Mouse (Mus musculus) hindbrain, postnatal 0 days (tissue): Measurements from ENCODE around the gene Itga9. TPM values are rescaled to one million over a fixed set of nuclear protein-coding genes. Genes with fewer than 3 reads are reported as not detected.

Experiments
- ATAC-seq: fragments of 200-750 bp; cut with Nextera tagmentation; 2 replicates; pipeline ENCODE4 v1.8.0; 2017; ENCODE audit warnings: mild to moderate bottlenecking, moderate TSS enrichment, moderate library complexity
- DNase-seq: peaks from one replicate; pipeline ENCODE4 v3.0.0-alpha.2; 2015; ENCODE audit warnings: low spot score
- H3K27ac ChIP-seq: fragments of 300-500 bp; sonication (generic); 2 replicates; pipeline ENCODE4 v1.5.1; 2014; ENCODE audit warnings: mild to moderate bottlenecking
- H3K27me3 ChIP-seq: fragments of 300-500 bp; sonication (generic); 2 replicates; pipeline ENCODE4 v1.6.1; 2014; ENCODE audit warnings: low read length, mixed read lengths; ENCODE audit not compliant: insufficient read depth
- H3K36me3 ChIP-seq: fragments of 300-500 bp; sonication (generic); 2 replicates; pipeline ENCODE4 v1.6.1; 2014; ENCODE audit warnings: low read length, mixed read lengths; ENCODE audit not compliant: insufficient read depth
- H3K4me1 ChIP-seq: fragments of 300-500 bp; sonication (generic); 2 replicates; pipeline ENCODE4 v1.6.1; 2014; ENCODE audit warnings: antibody characterized with exemption, low read length, mixed read lengths; ENCODE audit not compliant: insufficient read depth
- H3K4me2 ChIP-seq: fragments of 300-500 bp; sonication (generic); 2 replicates; pipeline ENCODE4 v1.6.1; 2014; ENCODE audit warnings: low read depth, mild to moderate bottlenecking, low read length, moderate library complexity, mixed read lengths
- H3K4me3 ChIP-seq: fragments of 300-500 bp; sonication (generic); 2 replicates; pipeline ENCODE4 v1.5.1; 2014; ENCODE audit warnings: low read length
- H3K9ac ChIP-seq: fragments of 300-500 bp; sonication (generic); replicated peaks from 2 replicates; pipeline ENCODE4 v1.6.1; 2014; ENCODE audit warnings: mild to moderate bottlenecking, low read length, moderate library complexity, mixed read lengths
- H3K9me3 ChIP-seq: fragments of 300-500 bp; sonication (generic); 2 replicates; pipeline ENCODE4 v1.6.1; 2016; ENCODE audit warnings: low read length, mixed read lengths
- CTCF ChIP-seq: IDR thresholded peaks from 2 replicates; pipeline ENCODE4 v1.5.1; 2016; ENCODE audit warnings: antibody characterized with exemption, control low read depth, low read depth
- WGBS: fragments of 180-500 bp; shearing (Covaris S2); extraction: QIAGEN DNeasy Blood & Tissue Kit; methylation state at CpG from one replicate; pipeline ENCODE4 v1.1.7; 2014; 5-methylcytosine and 5-hydroxymethylcytosine counted together
- polyA plus RNA-seq: library from polyadenylated mRNA; unstranded; fragments of >200 nt; fragmentation: Nextera tagmentation; extraction: Ambion mirVana; gene quantifications from 2 replicates; pipeline ENCODE4 v1.2.1, GENCODE M21; 2015
- total RNA-seq: library from RNA; depleted of rRNA; stranded (reverse); fragments of >200 nt; gene quantifications from 2 replicates; pipeline ENCODE4 v1.2.3, GENCODE M21; 2014

The Itga9 gene
- total and polyA plus RNA-seq, 2 experiments from 2014 or later, result 1.5 to 4.4 TPM

DNA sequence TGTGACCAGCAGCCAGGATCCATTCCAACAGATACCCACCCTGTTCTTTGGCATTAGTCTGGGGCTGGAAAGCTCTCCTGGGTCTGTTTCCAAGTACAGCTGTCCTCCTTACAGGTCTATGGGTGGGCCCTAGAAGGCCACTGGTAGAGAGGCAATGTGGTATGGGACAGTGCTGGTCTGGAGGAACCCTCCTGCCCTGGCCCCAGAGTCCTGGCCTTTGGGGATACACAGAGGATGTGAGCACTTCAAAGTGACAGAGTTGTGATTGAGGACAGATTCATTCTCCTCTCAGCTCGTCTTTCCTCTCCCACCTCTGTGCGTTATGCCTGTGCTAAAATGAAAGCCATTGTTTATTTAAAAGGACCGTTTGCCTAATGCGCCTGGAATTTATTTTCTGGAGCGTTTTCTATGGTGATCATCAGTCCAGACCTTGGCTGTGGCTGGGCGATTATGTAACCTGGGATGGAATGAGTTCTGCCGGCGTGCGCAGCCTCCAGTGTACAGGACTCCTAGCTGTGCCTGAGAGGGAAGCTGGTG is 131.2 kb downstream of the Itga9 start:
- Histone ChIP-seq H3K27ac (no peak overlapping the region), H3K36me3 (no peaks in the 10 kb centered on the region), H3K4me1 (no peaks in the 10 kb centered on the region), H3K27me3 (no peaks in the 10 kb centered on the region), H3K9ac (no peak overlapping the region), H3K9me3 (no peaks in the 10 kb centered on the region), H3K4me3 (no peak overlapping the region), H3K4me2 (no peak overlapping the region)
- TF ChIP-seq CTCF, result no peak
- ATAC-seq, result no peak
- DNase-seq, result no peak
- 63% methylated on average over 9 of the region's 9 CpGs for WGBS

DNA sequence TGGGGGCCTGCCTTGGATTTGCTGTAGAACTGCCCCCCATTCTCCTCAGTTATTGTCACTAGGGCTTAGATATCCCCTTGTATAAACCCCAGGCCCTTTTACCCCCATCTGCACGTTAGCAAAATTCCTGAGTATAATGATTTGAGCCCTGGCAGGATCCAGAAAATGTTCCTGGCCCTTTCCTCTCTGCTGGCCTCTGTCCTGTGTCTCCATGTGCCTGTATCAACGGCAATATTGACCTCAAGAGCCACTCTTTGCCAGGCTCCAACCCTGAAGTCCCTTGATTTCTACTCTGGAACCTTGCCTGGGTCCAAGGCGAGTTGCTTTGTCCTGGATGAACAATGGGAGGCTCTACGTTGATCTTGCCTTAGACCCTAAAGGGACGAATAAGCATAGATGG is 131.8 kb downstream of the Itga9 start:
- 83% methylated on average over 5 of the region's 5 CpGs for WGBS
- H3K4me2 ChIP-seq, result no peak overlapping the region

DNA sequence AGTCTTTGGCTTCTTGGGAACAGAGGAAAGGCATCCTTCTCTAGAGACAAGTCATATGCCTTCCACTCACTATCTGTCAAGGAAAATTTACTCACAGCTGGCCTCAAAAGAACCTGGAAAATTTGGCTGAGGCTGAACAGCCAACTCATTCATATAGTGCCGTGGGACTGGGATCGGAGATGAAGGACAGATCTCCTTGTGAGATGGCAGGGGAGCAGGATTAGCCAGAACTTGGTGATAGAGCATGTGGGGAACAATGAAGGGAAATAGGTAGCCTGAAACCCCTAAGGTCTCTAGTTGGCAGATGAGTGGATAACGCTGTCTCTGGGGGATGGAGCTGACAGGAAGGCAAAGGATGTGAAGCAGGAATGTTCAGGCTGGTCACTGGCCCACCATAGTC is 132.6 kb downstream of the Itga9 start:
- WGBS, result 92% methylated on average over 3 of the region's 3 CpGs
- ATAC-seq, result no peak
- no peak overlapping the region for H3K4me3 ChIP-seq
- no peak overlapping the region for H3K27ac ChIP-seq
- no peaks in the 10 kb centered on the region for H3K36me3 ChIP-seq
- no peaks in the 10 kb centered on the region for H3K4me1 ChIP-seq
- no peak overlapping the region for H3K4me2 ChIP-seq
- DNase-seq, result no peak
- H3K9me3 ChIP-seq, result no peaks in the 10 kb centered on the region
- no peak overlapping the region for H3K9ac ChIP-seq
- H3K27me3 ChIP-seq, result no peaks in the 10 kb centered on the region
- TF ChIP-seq CTCF, result no peak

More for the DNA sequence above, 131.8 kb downstream of the Itga9 start:
- TF ChIP-seq CTCF, result no peak
- Histone ChIP-seq H3K27ac (no peak overlapping the region), H3K4me1 (no peaks in the 10 kb centered on the region), H3K27me3 (no peaks in the 10 kb centered on the region), H3K4me3 (no peak overlapping the region), H3K9ac (no peak overlapping the region), H3K9me3 (no peaks in the 10 kb centered on the region), H3K36me3 (no peaks in the 10 kb centered on the region)
- DNase-seq, result no peak
- ATAC-seq, result no peak

DNA sequence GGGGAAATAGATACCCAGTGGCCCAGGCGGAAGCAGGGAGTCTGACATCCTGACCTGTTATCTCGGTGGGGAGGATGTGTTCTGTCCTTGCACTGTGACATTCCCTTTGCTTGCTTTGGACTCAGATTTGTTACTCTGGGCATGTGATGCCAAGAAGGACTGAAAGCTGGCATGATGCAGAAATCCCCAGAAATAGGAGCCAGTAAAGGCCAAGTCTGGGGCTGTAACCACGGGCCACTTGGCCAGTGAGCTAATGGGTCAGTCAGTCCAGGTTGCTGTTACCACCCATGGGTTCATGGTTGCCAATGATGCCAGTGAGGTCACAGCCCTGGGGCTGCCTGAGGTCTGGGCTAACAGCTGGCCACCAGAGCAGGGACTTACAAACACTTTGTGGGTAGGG is 133.2 kb downstream of the Itga9 start:
- H3K27me3 ChIP-seq, result no peaks in the 10 kb centered on the region
- no peak overlapping the region for H3K4me3 ChIP-seq
- H3K36me3 ChIP-seq, result no peaks in the 10 kb centered on the region
- no peaks in the 10 kb centered on the region for H3K4me1 ChIP-seq
- H3K9ac ChIP-seq, result no peak overlapping the region
- no peak overlapping the region for H3K4me2 ChIP-seq
- no peak for DNase-seq
- no peak for ATAC-seq
- no peaks in the 10 kb centered on the region for H3K9me3 ChIP-seq
- WGBS, result 80% methylated on average over 3 of the region's 3 CpGs
- no peak for TF ChIP-seq CTCF
- H3K27ac ChIP-seq, result no peak overlapping the region

DNA sequence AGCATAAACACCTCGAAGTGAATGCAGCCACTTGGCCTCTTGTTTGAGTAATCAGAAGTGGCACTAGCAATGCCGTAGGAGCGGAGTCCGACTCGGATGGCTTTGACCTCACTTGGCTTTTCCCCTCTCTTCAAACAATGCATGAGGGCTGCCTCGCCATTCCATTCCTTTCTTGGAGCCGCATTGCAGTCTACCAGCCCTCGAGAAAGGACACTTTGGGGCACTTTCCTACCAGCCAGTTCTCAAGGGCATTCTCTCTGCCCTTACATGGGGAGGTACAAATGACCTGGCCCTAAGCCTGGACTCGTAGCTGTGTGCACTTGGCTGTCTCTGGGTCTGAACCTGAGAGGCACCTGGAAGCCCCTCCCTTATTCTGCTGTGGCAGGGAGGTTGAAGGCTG is 134.8 kb downstream of the Itga9 start:
- H3K27me3 ChIP-seq, result no peaks in the 10 kb centered on the region
- H3K4me2 ChIP-seq, result no peak overlapping the region
- H3K27ac ChIP-seq, result no peak overlapping the region
- TF ChIP-seq CTCF, result no peak
- no peak overlapping the region for H3K4me3 ChIP-seq
- no peaks in the 10 kb centered on the region for H3K4me1 ChIP-seq
- ATAC-seq, result no peak
- H3K36me3 ChIP-seq, result no peaks in the 10 kb centered on the region
- no peak overlapping the region for H3K9ac ChIP-seq
- 76% methylated on average over 9 of the region's 9 CpGs for WGBS
- no peak for DNase-seq
- H3K9me3 ChIP-seq, result no peaks in the 10 kb centered on the region

DNA sequence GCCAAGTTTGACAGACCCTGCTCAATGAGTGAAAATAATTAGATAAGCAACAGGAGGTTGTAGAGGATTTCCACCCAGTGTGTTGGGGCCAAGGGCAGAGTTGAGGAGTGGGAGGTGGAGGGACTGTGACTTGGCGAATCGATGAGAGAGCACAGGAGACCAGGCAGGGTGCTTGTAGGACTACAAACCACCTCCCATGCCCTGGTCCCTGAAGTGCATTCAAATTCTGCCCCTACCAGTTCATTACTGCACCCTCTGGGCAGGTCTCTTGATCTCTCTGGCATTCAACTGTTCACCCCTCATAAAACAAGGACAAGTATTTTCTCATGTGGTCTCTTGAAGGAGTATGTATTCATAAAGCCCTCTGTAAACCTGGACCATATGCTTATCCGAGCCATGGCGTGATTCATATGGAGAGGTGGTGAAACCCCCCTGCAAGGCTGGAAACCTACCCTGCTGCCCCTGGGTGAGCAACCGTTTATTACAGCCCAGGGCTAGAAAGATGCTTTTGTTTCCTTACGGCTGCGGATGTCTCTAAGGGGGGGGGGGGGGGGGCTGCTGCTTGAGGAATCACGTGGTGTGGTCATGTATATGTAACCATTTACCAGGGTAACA is 143.0 kb downstream of the Itga9 start:
- no peaks in the 10 kb centered on the region for H3K4me1 ChIP-seq
- 27% methylated on average over 8 of the region's 8 CpGs for WGBS
- no peaks in the 10 kb centered on the region for H3K27me3 ChIP-seq
- H3K9ac ChIP-seq, result no peak overlapping the region
- H3K36me3 ChIP-seq, result no peaks in the 10 kb centered on the region
- H3K4me3 ChIP-seq, result no peak overlapping the region
- H3K9me3 ChIP-seq, result no peaks in the 10 kb centered on the region
- DNase-seq (no peak), ATAC-seq (no peak)
- H3K27ac ChIP-seq, result no peak overlapping the region
- TF ChIP-seq CTCF, result no peak
- H3K4me2 ChIP-seq, result no peak overlapping the region

DNA sequence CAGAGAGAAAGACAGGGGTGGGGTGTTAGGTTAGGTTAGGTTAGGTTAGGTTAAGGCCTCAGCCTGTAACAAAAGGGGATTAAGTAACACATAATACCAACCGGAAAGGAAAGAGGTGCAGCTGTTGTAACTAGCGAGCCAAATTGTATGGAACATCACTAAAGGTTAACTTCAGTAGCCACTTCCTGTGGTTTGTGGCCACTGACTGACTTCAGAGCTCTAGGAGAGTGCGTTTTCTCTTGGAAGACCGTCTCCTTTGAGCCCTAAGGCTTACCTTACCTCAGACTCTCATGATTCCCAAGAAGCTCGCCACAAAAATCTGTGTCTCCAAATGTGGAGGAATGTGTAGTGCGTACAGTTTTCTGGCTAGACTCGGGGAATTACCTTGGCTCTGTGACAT is 144.3 kb downstream of the Itga9 start:
- DNase-seq (no peak), ATAC-seq (no peak)
- Histone ChIP-seq H3K4me2 (no peak overlapping the region), H3K9me3 (no peaks in the 10 kb centered on the region), H3K27me3 (no peaks in the 10 kb centered on the region), H3K4me1 (no peaks in the 10 kb centered on the region), H3K9ac (no peak overlapping the region), H3K36me3 (no peaks in the 10 kb centered on the region), H3K27ac (no peak overlapping the region), H3K4me3 (no peak overlapping the region)
- 88% methylated on average over 7 of the region's 7 CpGs for WGBS
- no peak for TF ChIP-seq CTCF
